Mouse (Mus musculus): ENCODE results near the gene Syf2. TPM values are rescaled to one million over a fixed set of nuclear protein-coding genes. Genes with fewer than 3 reads are reported as not detected.
A peak's percentile ranks its signal among the peaks of the same experiment; 100 is the strongest.
"Not testable (repeated sequence)": the region's sequence is repeated elsewhere in the genome, so short reads cannot be mapped to it uniquely, and the experiment has no call there.

Gene Syf2
- total and polyA plus RNA-seq, 3 experiments: 59.2 to 77.1 (median 76.1) TPM

- no peaks in the 10 kb centered on the region for H3K27me3 ChIP-seq (replicated peaks)
- DNase-seq (ENCODE audit: extremely low read depth): no peak
- in situ Hi-C loops (cut with MboI; ENCODE audit: low pct_ligation_motif_present, low pct_unique_long_range_greater_than_20kb, low sequenced_read_pairs) (no loop called here), dilution Hi-C loops (cut with MboI; ENCODE audit: extremely low pct_ligation_motif_present, extremely low pct_unique_long_range_greater_than_20kb, low sequenced_read_pairs) (no loop called here)
- H3K36me3 ChIP-seq (replicated peaks in 1 of 2; ENCODE audit: control insufficient read depth in 1 of 2, insufficient read depth in 1 of 2, low read length in 1 of 2): peaks cover 74 to 92% of the 10 kb centered on the region in 2 experiments
- H3K4me3 ChIP-seq (replicated peaks in 1 of 3; ENCODE audit: low read depth in 2 of 3, low read length in 2 of 3, poor library complexity in 1 of 3): no peak overlapping the region
- no peaks in the 10 kb centered on the region for H3K4me1 ChIP-seq (ENCODE audit: control insufficient read depth in 1 of 2, insufficient read depth in 2 of 2)
- no peaks in the 10 kb centered on the region for H3K9me3 ChIP-seq (replicated peaks; ENCODE audit: low read length)
- no peak for TF ChIP-seq CHD2 (IDR thresholded peaks at IDR 0.05; ENCODE audit: low read length)
- no peak for TF ChIP-seq CHD1 (IDR thresholded peaks at IDR 0.05; ENCODE audit: low read depth, low read length)
- no peak for TF ChIP-seq MAZ (IDR thresholded peaks at IDR 0.05; ENCODE audit: low read depth, low read length)
- no peak for TF ChIP-seq ZKSCAN1 (IDR thresholded peaks at IDR 0.05; ENCODE audit: borderline replicate concordance, low read depth, low read length)
- TF ChIP-seq POLR2A (IDR thresholded peaks at IDR 0.05; ENCODE audit: low read depth, low read length): no peak
- TF ChIP-seq BHLHE40 (IDR thresholded peaks at IDR 0.05; ENCODE audit: low read depth, low read length): no peak
- TF ChIP-seq IRF4 (IDR thresholded peaks at IDR 0.05; ENCODE audit: low read depth, low read length): no peak
- TF ChIP-seq EP300 (IDR thresholded peaks at IDR 0.05; ENCODE audit: low read length): no peak
- no peak overlapping the region for H3K4me2 ChIP-seq (ENCODE audit: insufficient read depth, low read depth, poor library complexity, severe bottlenecking)
- H3K27ac ChIP-seq (ENCODE audit: insufficient read depth, low read depth): no peak overlapping the region
- no peak overlapping the region for H3K9ac ChIP-seq (ENCODE audit: insufficient read depth, low read depth)
- 0 out of 2 replicates have a peak, but pooled peaks cover 2% of the 10 kb centered on the region for H3K79me2 ChIP-seq (replicated peaks; ENCODE audit: control insufficient read depth, extremely low read depth, insufficient read depth, poor library complexity, severe bottlenecking)
These were observed 27.7 kb upstream of the Syf2 start for GRCm38 (mm10) chr4:134903046-134903445.

DNA sequence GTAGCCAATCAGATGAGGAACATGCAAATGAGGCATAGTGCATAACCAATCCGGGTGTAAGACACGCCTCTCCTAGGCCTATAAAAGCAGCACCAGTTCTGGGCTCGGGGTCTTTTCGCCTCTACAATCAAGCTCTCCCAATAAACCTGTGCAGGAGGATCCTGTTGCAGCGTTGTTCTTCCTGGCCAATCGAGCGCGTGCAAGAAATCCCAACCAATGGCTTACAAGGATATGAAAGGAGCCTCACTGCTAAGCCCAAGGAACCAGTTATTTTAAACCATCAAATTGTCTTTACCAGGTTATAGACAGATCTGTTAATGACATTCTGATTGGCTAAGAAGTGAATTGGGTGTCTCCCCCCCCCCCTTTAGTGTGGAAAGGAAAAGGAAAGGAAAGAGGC lies 19.3 kb upstream of the Syf2 start:
- dilution Hi-C loops (cut with MboI; ENCODE audit: extremely low pct_ligation_motif_present, extremely low pct_unique_long_range_greater_than_20kb, low sequenced_read_pairs); H3K4me3 ChIP-seq (replicated peaks in 1 of 3; ENCODE audit: low read depth in 2 of 3, low read length in 2 of 3, poor library complexity in 1 of 3); H3K9me3 ChIP-seq (replicated peaks; ENCODE audit: low read length); H3K4me2 ChIP-seq (ENCODE audit: insufficient read depth, low read depth, poor library complexity, severe bottlenecking); H3K27me3 ChIP-seq (replicated peaks); in situ Hi-C loops (cut with MboI; ENCODE audit: low pct_ligation_motif_present, low pct_unique_long_range_greater_than_20kb, low sequenced_read_pairs); H3K27ac ChIP-seq (ENCODE audit: insufficient read depth, low read depth); H3K9ac ChIP-seq (ENCODE audit: insufficient read depth, low read depth); DNase-seq (ENCODE audit: extremely low read depth): not testable (repeated sequence)
- H3K36me3 ChIP-seq (replicated peaks in 1 of 2; ENCODE audit: control insufficient read depth in 1 of 2, insufficient read depth in 1 of 2, low read length in 1 of 2): peaks cover 29 to 42% of the 10 kb centered on the region in 2 experiments
- peaks cover 15% of the 10 kb centered on the region for H3K79me2 ChIP-seq (replicated peaks; ENCODE audit: control insufficient read depth, extremely low read depth, insufficient read depth, poor library complexity, severe bottlenecking)
- H3K4me1 ChIP-seq (ENCODE audit: control insufficient read depth in 1 of 2, insufficient read depth in 2 of 2): peaks cover 3 to 14% of the 10 kb centered on the region in 2 experiments; a peak in 3 of 4 replicates

DNA sequence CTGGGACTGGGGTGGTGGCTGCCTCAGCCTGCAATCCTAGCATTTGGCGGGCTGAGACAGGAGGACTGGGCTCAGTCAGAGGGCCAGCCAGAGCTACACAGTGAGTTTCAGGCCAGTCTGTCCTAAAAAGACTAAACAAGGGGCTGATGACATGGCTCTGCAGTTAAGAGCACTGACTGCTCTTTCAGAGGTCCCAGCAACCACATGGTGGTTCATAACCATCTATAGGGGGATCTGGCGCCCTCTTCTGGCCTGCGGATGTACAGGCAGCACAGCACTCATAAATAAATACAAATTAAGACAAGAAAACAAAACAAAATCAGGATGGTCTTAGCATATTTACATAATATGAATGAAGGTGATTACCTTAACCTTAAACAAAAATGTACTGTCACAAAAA lies 17.3 kb upstream of the Syf2 start:
- in situ Hi-C loops (cut with MboI; ENCODE audit: low pct_ligation_motif_present, low pct_unique_long_range_greater_than_20kb, low sequenced_read_pairs): no loop called here
- Histone ChIP-seq H3K27me3 (replicated peaks) (no peaks in the 10 kb centered on the region), H3K9me3 (replicated peaks; ENCODE audit: low read length) (no peaks in the 10 kb centered on the region), H3K27ac (ENCODE audit: insufficient read depth, low read depth) (0 out of 2 replicates have a peak overlapping the region, but pooled peaks have one; percentile 37), H3K9ac (ENCODE audit: insufficient read depth, low read depth) (peak overlapping the region; percentile 72; the same call in 1 of the 2 replicates), H3K4me3 (replicated peaks in 1 of 3; ENCODE audit: low read depth in 2 of 3, low read length in 2 of 3, poor library complexity in 1 of 3) (peak overlapping the region; percentile 50 to 93 (median 75)), H3K36me3 (replicated peaks in 1 of 2; ENCODE audit: control insufficient read depth in 1 of 2, insufficient read depth in 1 of 2, low read length in 1 of 2) (peaks cover 12 to 22% of the 10 kb centered on the region in 2 experiments), H3K4me1 (ENCODE audit: control insufficient read depth in 1 of 2, insufficient read depth in 2 of 2) (peaks cover 6 to 32% of the 10 kb centered on the region in 2 experiments), H3K79me2 (replicated peaks; ENCODE audit: control insufficient read depth, extremely low read depth, insufficient read depth, poor library complexity, severe bottlenecking) (peaks cover 14% of the 10 kb centered on the region), H3K4me2 (ENCODE audit: insufficient read depth, low read depth, poor library complexity, severe bottlenecking) (peak overlapping the region; percentile 96)
- dilution Hi-C loops (cut with MboI; ENCODE audit: extremely low pct_ligation_motif_present, extremely low pct_unique_long_range_greater_than_20kb, low sequenced_read_pairs): no loop called here
- peak; percentile 36 for TF ChIP-seq RAD21 (IDR thresholded peaks at IDR 0.05; ENCODE audit: low read depth, low read length)
- TF ChIP-seq SIN3A (IDR thresholded peaks at IDR 0.05; ENCODE audit: low read length): 0 out of 2 replicates have a peak, but pooled peaks have one; percentile 50
- peak; percentile 91 for TF ChIP-seq MAX (IDR thresholded peaks at IDR 0.05; ENCODE audit: low read length)
- TF ChIP-seq CHD2 (IDR thresholded peaks at IDR 0.05; ENCODE audit: low read length): no peak
- TF ChIP-seq MAZ (IDR thresholded peaks at IDR 0.05; ENCODE audit: low read depth, low read length): no peak
- peak; percentile 62 for TF ChIP-seq SMC3 (IDR thresholded peaks at IDR 0.05; ENCODE audit: low read depth, low read length)
- 0 out of 2 replicates have a peak, but pooled peaks have one; percentile 43 for TF ChIP-seq TBP (conservative IDR thresholded peaks at IDR 0.05; ENCODE audit: low read depth, low read length)
- TF ChIP-seq E2F4 (IDR thresholded peaks at IDR 0.05; ENCODE audit: insufficient replicate concordance, low read depth, low read length): no peak
- peak; percentile 83 for TF ChIP-seq CTCF (conservative IDR thresholded peaks at IDR 0.05 in 1 of 2, IDR thresholded peaks at IDR 0.05 in 1 of 2; ENCODE audit: low read depth in 2 of 2, low read length in 2 of 2)
- no peak; the same call in 1 of the 2 replicates for TF ChIP-seq JUND (conservative IDR thresholded peaks at IDR 0.05; ENCODE audit: low read depth, low read length)
- TF ChIP-seq MXI1 (IDR thresholded peaks at IDR 0.05; ENCODE audit: low read depth, low read length): peak; percentile 92
- peak; percentile 67 for TF ChIP-seq POLR2A (IDR thresholded peaks at IDR 0.05; ENCODE audit: low read depth, low read length)
- peak; percentile 39; the same call in 1 of the 2 replicates for TF ChIP-seq TCF12 (IDR thresholded peaks at IDR 0.05; ENCODE audit: low read depth, low read length)
- TF ChIP-seq MEF2A (IDR thresholded peaks at IDR 0.05; ENCODE audit: borderline replicate concordance, low read depth, low read length): peak; percentile 26; the same call in 1 of the 2 replicates
- no peak for TF ChIP-seq JUN (IDR thresholded peaks at IDR 0.05; ENCODE audit: insufficient read depth, low read depth, low read length)
- peak; percentile 54; the same call in 1 of the 2 replicates for TF ChIP-seq NELFE (IDR thresholded peaks at IDR 0.05; ENCODE audit: low read depth, low read length)
- TF ChIP-seq NRF1 (IDR thresholded peaks at IDR 0.05; ENCODE audit: low read depth, low read length): peak; percentile 42; the same call in 1 of the 2 replicates
- TF ChIP-seq ZC3H11A (IDR thresholded peaks at IDR 0.05; ENCODE audit: low read depth, low read length): no peak
- no peak for TF ChIP-seq ETS1 (conservative IDR thresholded peaks at IDR 0.05; ENCODE audit: low read depth, low read length)
- TF ChIP-seq MYC (IDR thresholded peaks at IDR 0.05; ENCODE audit: low read depth, low read length): peak; percentile 98
- peak; percentile 86 for DNase-seq (ENCODE audit: extremely low read depth)
